In genomic region chr10:67285176-67285814, GRCm38 (mm10) we compare ENCODE assay signal across 7 mouse cellular contexts. TPM values are rescaled to one million over a fixed set of nuclear protein-coding genes. Genes with fewer than 3 reads are reported as not detected.
DNase-seq lines count a peak whose midpoint lies in the region; ATAC-seq lines count a peak whose summit lies in the region.

TSS of gene Nrbf2 (minus strand) at chr10:67285305.

- peak; percentile 91 for DNase-seq in adrenal gland, postnatal 10 days
- DNase-seq in embryonic facial prominence, embryonic 10.5 days (ENCODE audit: low spot score) = peak; percentile 96
- peak; percentile 95 for DNase-seq in kidney, adult 11 months
- peak; percentile 95 for DNase-seq in limb, embryonic 10.5 days (ENCODE audit: low spot score)
- peak; percentile 68 for DNase-seq in spleen, adult 12 weeks (ENCODE audit: low spot score)

- peak within 1 kb of the TSS; percentile 82 for H3K4me3 ChIP-seq in embryonic facial prominence, embryonic 10.5 days
- H3K4me3 ChIP-seq in limb, embryonic 10.5 days = peak within 1 kb of the TSS; percentile 93
- peak within 1 kb of the TSS; percentile 77 for H3K4me3 ChIP-seq in midbrain, embryonic 13.5 days (replicated peaks)

- H3K36me3 ChIP-seq in embryonic facial prominence, embryonic 10.5 days (replicated peaks) = no peaks in the 10 kb centered on the region
- H3K36me3 ChIP-seq in limb, embryonic 10.5 days = no peaks in the 10 kb centered on the region
- no peaks in the 10 kb centered on the region for H3K36me3 ChIP-seq in midbrain, embryonic 13.5 days

- 3% methylated on average over 52 of the region's 52 CpGs for WGBS in embryonic facial prominence, embryonic 10.5 days
- WGBS in limb, embryonic 10.5 days = 3% methylated on average over 44 of the region's 52 CpGs
- WGBS in midbrain, embryonic 13.5 days = 3% methylated on average over 49 of the region's 52 CpGs

- no peaks in the 10 kb centered on the region for H3K27me3 ChIP-seq in embryonic facial prominence, embryonic 10.5 days (replicated peaks; ENCODE audit: low read depth, poor library complexity, severe bottlenecking)
- no peaks in the 10 kb centered on the region for H3K27me3 ChIP-seq in limb, embryonic 10.5 days (ENCODE audit: low read depth, poor library complexity, severe bottlenecking)
- H3K27me3 ChIP-seq in midbrain, embryonic 13.5 days = no peaks in the 10 kb centered on the region

- ATAC-seq in granulocyte monocyte progenitor cell, adult 5-6 weeks (replicated peaks; ENCODE audit: poor library complexity, severe bottlenecking) = peak; percentile 83
- peak; percentile 93 for ATAC-seq in midbrain, embryonic 13.5 days

- H3K4me2 ChIP-seq in midbrain, embryonic 13.5 days (replicated peaks) = peak within 1 kb of the TSS; percentile 95

- H3K4me1 ChIP-seq in embryonic facial prominence, embryonic 10.5 days = peaks cover 26% of the 10 kb centered on the region
- peaks cover 33% of the 10 kb centered on the region for H3K4me1 ChIP-seq in limb, embryonic 10.5 days
- peaks cover 29% of the 10 kb centered on the region for H3K4me1 ChIP-seq in midbrain, embryonic 13.5 days (replicated peaks)

- H3K9me3 ChIP-seq in embryonic facial prominence, embryonic 10.5 days = no peaks in the 10 kb centered on the region
- no peaks in the 10 kb centered on the region for H3K9me3 ChIP-seq in limb, embryonic 10.5 days (replicated peaks)
- no peaks in the 10 kb centered on the region for H3K9me3 ChIP-seq in midbrain, embryonic 13.5 days

- peak within 1 kb of the TSS; percentile 95 for H3K9ac ChIP-seq in midbrain, embryonic 13.5 days (replicated peaks)

- H3K27ac ChIP-seq in embryonic facial prominence, embryonic 10.5 days (replicated peaks) = peak within 1 kb of the TSS; percentile 82
- peak within 1 kb of the TSS; percentile 89 for H3K27ac ChIP-seq in limb, embryonic 10.5 days
- peak within 1 kb of the TSS; percentile 61 for H3K27ac ChIP-seq in midbrain, embryonic 13.5 days

RNA-seq across cellular contexts. Expression of gene Nrbf2, which starts in this region (rescaled TPM):
- 10 to 100 TPM; 18.7 to 19.8 TPM for total RNA-seq in adrenal gland, postnatal 10 days (2021)
- 39.0 and 39.1 TPM in 2 replicates for polyA plus RNA-seq in embryonic facial prominence, embryonic 10.5 days (2016; fragmentation: Nextera tagmentation; extraction: Ambion mirVana)
- 22.8 and 32.9 TPM in 2 replicates for total RNA-seq in granulocyte monocyte progenitor cell, adult 5-6 weeks (2014; fragmentation: Nextera tagmentation)
- total RNA-seq in granulocyte monocyte progenitor cell, adult 5-6 weeks (2017) = 19.4 and 19.6 TPM in 2 replicates
- 38.8 and 42.4 TPM in 2 replicates for polyA plus RNA-seq in limb, embryonic 10.5 days (2016; fragmentation: Nextera tagmentation; extraction: Ambion mirVana)
- polyA plus RNA-seq in midbrain, embryonic 13.5 days (2015; fragmentation: Nextera tagmentation; extraction: Ambion mirVana) = 43.0 and 43.3 TPM in 2 replicates

Comparison
In these comparisons a context has a peak if more than half of its experiments do, and no peak if none do; other contexts are left out.
1. Peak in every context shown above with its lines: DNase-seq, ATAC-seq, H3K4me3 ChIP-seq and H3K27ac ChIP-seq.